Mouse (Mus musculus) neural tube, embryonic 13.5 days (tissue): ENCODE results near the gene 1810062G17Rik. TPM values are rescaled to one million over a fixed set of nuclear protein-coding genes. Genes with fewer than 3 reads are reported as not detected.

ENCODE experiments used
- ATAC-seq: fragments of 200-750 bp; cut with Nextera tagmentation; 2 replicates; pipeline ENCODE4 v1.8.0; 2017; ENCODE audit warnings: low read depth, mild to moderate bottlenecking, moderate TSS enrichment, moderate library complexity
- H3K27ac ChIP-seq: fragments of 300-500 bp; sonication (generic); replicated peaks from 2 replicates; pipeline ENCODE4 v1.5.1; 2015; ENCODE audit warnings: moderate library complexity, mild to moderate bottlenecking, inconsistent platforms
- H3K27me3 ChIP-seq: fragments of 300-500 bp; sonication (generic); 2 replicates; pipeline ENCODE4 v1.6.1; 2015; ENCODE audit warnings: mild to moderate bottlenecking, inconsistent platforms
- H3K36me3 ChIP-seq: fragments of 300-500 bp; sonication (generic); 2 replicates; pipeline ENCODE4 v1.6.1; 2015; ENCODE audit warnings: mild to moderate bottlenecking, inconsistent platforms
- H3K4me1 ChIP-seq: fragments of 300-500 bp; sonication (generic); replicated peaks from 2 replicates; pipeline ENCODE4 v1.6.1; 2015; ENCODE audit warnings: inconsistent platforms
- H3K4me2 ChIP-seq: fragments of 300-500 bp; sonication (generic); 2 replicates; pipeline ENCODE4 v1.6.1; 2015; ENCODE audit warnings: inconsistent platforms, mild to moderate bottlenecking, moderate library complexity
- H3K4me3 ChIP-seq: fragments of 300-500 bp; sonication (generic); 2 replicates; pipeline ENCODE4 v1.5.1; 2015; ENCODE audit warnings: mild to moderate bottlenecking, inconsistent platforms
- H3K9ac ChIP-seq: fragments of 300-500 bp; sonication (generic); 2 replicates; pipeline ENCODE4 v1.6.1; 2015; ENCODE audit warnings: moderate library complexity, mild to moderate bottlenecking, inconsistent platforms
- H3K9me3 ChIP-seq: fragments of 300-500 bp; sonication (generic); 2 replicates; pipeline ENCODE4 v1.6.1; 2016; ENCODE audit warnings: inconsistent platforms
- WGBS: fragments of 180-500 bp; shearing (Covaris S2); methylation state at CpG from one replicate; pipeline ENCODE4 v1.1.7; 2015; 5-methylcytosine and 5-hydroxymethylcytosine counted together
- microRNA-seq: library from miRNA; unstranded; fragments of <30 nt; microRNA quantifications from one replicate; pipeline ENCODE4, GENCODE M21; 2016
- polyA plus RNA-seq: library from polyadenylated mRNA; unstranded; fragments of >200 nt; fragmentation: Nextera tagmentation; extraction: Ambion mirVana; gene quantifications from 2 replicates; pipeline ENCODE4 v1.2.1, GENCODE M21; 2015

Gene 1810062G17Rik
- polyA plus RNA-seq, 1 experiment from 2014 or later = 0.59 TPM

GRCm38 (mm10) chr3:36521073-36522060 is 45.6 kb downstream of the 1810062G17Rik start, which contains the start of gene Gm11549:
Gene Gm11549, minus strand, starts transcription at chr3:36521813.
- WGBS = under 1% methylated on average over 51 of the region's 51 CpGs
- peak; percentile 89 for ATAC-seq
- no peaks in the 10 kb centered on the region for H3K9me3 ChIP-seq
- peaks cover 12% of the 10 kb centered on the region for H3K4me1 ChIP-seq
- H3K27me3 ChIP-seq = peaks cover 42% of the 10 kb centered on the region
- peak within 1 kb of the TSS; percentile 71 for H3K9ac ChIP-seq
- no peaks in the 10 kb centered on the region for H3K36me3 ChIP-seq
- peak within 1 kb of the TSS; percentile 56 for H3K4me3 ChIP-seq
- peak within 1 kb of the TSS; percentile 97 for H3K4me2 ChIP-seq
- H3K27ac ChIP-seq = no peak within 1 kb of the TSS

- ATAC-seq = no peak
- H3K9me3 ChIP-seq = no peaks in the 10 kb centered on the region
- no peak overlapping the region for H3K4me3 ChIP-seq
- no peak overlapping the region for H3K9ac ChIP-seq
- H3K36me3 ChIP-seq = no peaks in the 10 kb centered on the region
- 4% methylated on average over 4 of the region's 4 CpGs for WGBS
- H3K27me3 ChIP-seq = peaks cover 42% of the 10 kb centered on the region
- H3K4me2 ChIP-seq = peak overlapping the region; percentile 97
- H3K27ac ChIP-seq = no peak overlapping the region
- H3K4me1 ChIP-seq = peaks cover 12% of the 10 kb centered on the region
Measured at GRCm38 (mm10) chr3:36522137-36522536, 46.4 kb downstream of the 1810062G17Rik start.

GRCm38 (mm10) chr3:36524466-36524865 is 48.7 kb downstream of the 1810062G17Rik start:
- H3K9ac ChIP-seq = no peak overlapping the region
- no peaks in the 10 kb centered on the region for H3K9me3 ChIP-seq
- H3K4me2 ChIP-seq = no peak overlapping the region
- no peak overlapping the region for H3K27ac ChIP-seq
- H3K4me3 ChIP-seq = no peak overlapping the region
- peaks cover 12% of the 10 kb centered on the region for H3K4me1 ChIP-seq
- no peaks in the 10 kb centered on the region for H3K36me3 ChIP-seq
- peaks cover 36% of the 10 kb centered on the region for H3K27me3 ChIP-seq
- ATAC-seq = no peak
- WGBS = 82% methylated on average over 3 of the region's 3 CpGs

- no peak overlapping the region for H3K4me2 ChIP-seq
- no peaks in the 10 kb centered on the region for H3K9me3 ChIP-seq
- no peak overlapping the region for H3K27ac ChIP-seq
- peaks cover 18% of the 10 kb centered on the region for H3K4me1 ChIP-seq
- no peak overlapping the region for H3K4me3 ChIP-seq
- ATAC-seq = no peak
- H3K27me3 ChIP-seq = peaks cover 20% of the 10 kb centered on the region
- no peak overlapping the region for H3K9ac ChIP-seq
- no peaks in the 10 kb centered on the region for H3K36me3 ChIP-seq
- 90% methylated on average over 6 of the region's 6 CpGs for WGBS
Measured at GRCm38 (mm10) chr3:36530345-36530744, 54.6 kb downstream of the 1810062G17Rik start.

GRCm38 (mm10) chr3:36530781-36531180 is 55.0 kb downstream of the 1810062G17Rik start:
- H3K27me3 ChIP-seq = peaks cover 20% of the 10 kb centered on the region
- 84% methylated on average over 5 of the region's 5 CpGs for WGBS

GRCm38 (mm10) chr3:36531242-36531641 is 55.5 kb downstream of the 1810062G17Rik start:
- H3K9me3 ChIP-seq = no peaks in the 10 kb centered on the region
- peaks cover 18% of the 10 kb centered on the region for H3K4me1 ChIP-seq
- H3K4me3 ChIP-seq = no peak overlapping the region
- no peak overlapping the region for H3K9ac ChIP-seq
- 42% methylated on average over 2 of the region's 2 CpGs for WGBS
- H3K27ac ChIP-seq = no peak overlapping the region
- ATAC-seq = no peak
- H3K36me3 ChIP-seq = no peaks in the 10 kb centered on the region
- peaks cover 20% of the 10 kb centered on the region for H3K27me3 ChIP-seq
- H3K4me2 ChIP-seq = no peak overlapping the region

More at GRCm38 (mm10) chr3:36530781-36531180, 55.0 kb downstream of the 1810062G17Rik start:
- no peak for ATAC-seq
- Histone ChIP-seq H3K27ac (no peak overlapping the region), H3K36me3 (no peaks in the 10 kb centered on the region), H3K4me3 (no peak overlapping the region), H3K9ac (no peak overlapping the region), H3K9me3 (no peaks in the 10 kb centered on the region), H3K4me2 (no peak overlapping the region), H3K4me1 (peaks cover 18% of the 10 kb centered on the region)

Small RNAs within 50 kb of the gene (microRNA-seq; reads per million reads assigned to microRNA genes)
- gene Mir7009 = not detected

Other genes starting within 250 kb of the 1810062G17Rik start
- 211 and 212 TPM in 2 replicates for gene Anxa5, start within 50 bp of the 1810062G17Rik start, polyA plus RNA-seq
- gene Gm11549, start 45.9 kb downstream of the 1810062G17Rik start, polyA plus RNA-seq = 1.9 and 2.2 TPM in 2 replicates
- gene Exosc9, start 76.7 kb downstream of the 1810062G17Rik start, polyA plus RNA-seq = 94.8 and 95.5 TPM in 2 replicates
- gene Ccna2, start 96.2 kb downstream of the 1810062G17Rik start, polyA plus RNA-seq = 33.4 and 43.6 TPM in 2 replicates
- gene Bbs7, start 137.5 kb downstream of the 1810062G17Rik start, polyA plus RNA-seq = 19.4 and 20.5 TPM in 2 replicates
- 9.6 and 12.0 TPM in 2 replicates for gene Trpc3, start 214.2 kb downstream of the 1810062G17Rik start, polyA plus RNA-seq